Mouse (Mus musculus): ENCODE measurements at regions not wholly inside any gene's neighbourhood (a gene's known extent, or its start where the extent isn't known, plus 50 kb on each side); places are given as distances from the start of the nearest gene placed in this dataset.

GRCm38 (mm10) chr12:79928739-79929380 lies 184.0 kb downstream of the Zfp36l1 start:
- TF ChIP-seq CTCF (IDR thresholded peaks at IDR 0.05; ENCODE audit: borderline replicate concordance, extremely low read depth, insufficient read depth, insufficient read length): no peak
- no peak for TF ChIP-seq POLR2A (IDR thresholded peaks at IDR 0.05; ENCODE audit: borderline replicate concordance, extremely low read depth, insufficient read depth, insufficient read length, poor library complexity, severe bottlenecking)
